Mouse (Mus musculus) CD4-positive helper T cell, adult 2 months (primary cell): ENCODE results near the gene Nfe2l2.
"Not testable (repeated sequence)": the region's sequence is repeated elsewhere in the genome, so short reads cannot be mapped to it uniquely, and the experiment has no call there.

ENCODE experiments used
- DNase-seq: peaks from one replicate; pipeline ENCODE4 v3.0.0-alpha.2; 2012; ENCODE audit warnings: low read depth, missing footprints, low spot score

Nfe2l2 gene

GRCm38 (mm10) chr2:75650437-75650836, 54.0 kb downstream of the Nfe2l2 start:
- no peak for DNase-seq

GRCm38 (mm10) chr2:75645251-75645650, 59.2 kb downstream of the Nfe2l2 start:
- DNase-seq, result no peak

- DNase-seq, result no peak
Measured at GRCm38 (mm10) chr2:75643950-75644349, 60.5 kb downstream of the Nfe2l2 start.

- no peak for DNase-seq
Measured at GRCm38 (mm10) chr2:75642795-75643550, 61.5 kb downstream of the Nfe2l2 start.

- DNase-seq, result not testable (repeated sequence)
Measured at GRCm38 (mm10) chr2:75642312-75642711, 62.1 kb downstream of the Nfe2l2 start.

GRCm38 (mm10) chr2:75639535-75639934, 64.9 kb downstream of the Nfe2l2 start:
- not testable (repeated sequence) for DNase-seq

GRCm38 (mm10) chr2:75637822-75638221, 66.6 kb downstream of the Nfe2l2 start:
- DNase-seq, result peak; percentile 28

- DNase-seq, result no peak
Measured at GRCm38 (mm10) chr2:75637361-75637760, 67.1 kb downstream of the Nfe2l2 start.

GRCm38 (mm10) chr2:75637055-75637304, 67.5 kb downstream of the Nfe2l2 start:
- not testable (repeated sequence) for DNase-seq

GRCm38 (mm10) chr2:75636261-75637054, 68.0 kb downstream of the Nfe2l2 start:
- peak; percentile 79 for DNase-seq

GRCm38 (mm10) chr2:75634431-75634830, 70.0 kb downstream of the Nfe2l2 start:
- DNase-seq, result peak; percentile 24

GRCm38 (mm10) chr2:75633784-75634183, 70.7 kb downstream of the Nfe2l2 start:
- DNase-seq, result no peak

- no peak for DNase-seq
Measured at GRCm38 (mm10) chr2:75633381-75633780, 71.1 kb downstream of the Nfe2l2 start.

GRCm38 (mm10) chr2:75632721-75633181, 71.7 kb downstream of the Nfe2l2 start:
- no peak for DNase-seq

GRCm38 (mm10) chr2:75632043-75632442, 72.4 kb downstream of the Nfe2l2 start:
- no peak for DNase-seq

GRCm38 (mm10) chr2:75631421-75631820, 73.0 kb downstream of the Nfe2l2 start:
- DNase-seq, result no peak

- no peak for DNase-seq
Measured at GRCm38 (mm10) chr2:75628487-75628886, 76.0 kb downstream of the Nfe2l2 start.

GRCm38 (mm10) chr2:75626597-75627440, 77.6 kb downstream of the Nfe2l2 start:
- DNase-seq, result no peak
